8 mouse cellular contexts compared by ENCODE assay signal in the genomic region with DNA sequence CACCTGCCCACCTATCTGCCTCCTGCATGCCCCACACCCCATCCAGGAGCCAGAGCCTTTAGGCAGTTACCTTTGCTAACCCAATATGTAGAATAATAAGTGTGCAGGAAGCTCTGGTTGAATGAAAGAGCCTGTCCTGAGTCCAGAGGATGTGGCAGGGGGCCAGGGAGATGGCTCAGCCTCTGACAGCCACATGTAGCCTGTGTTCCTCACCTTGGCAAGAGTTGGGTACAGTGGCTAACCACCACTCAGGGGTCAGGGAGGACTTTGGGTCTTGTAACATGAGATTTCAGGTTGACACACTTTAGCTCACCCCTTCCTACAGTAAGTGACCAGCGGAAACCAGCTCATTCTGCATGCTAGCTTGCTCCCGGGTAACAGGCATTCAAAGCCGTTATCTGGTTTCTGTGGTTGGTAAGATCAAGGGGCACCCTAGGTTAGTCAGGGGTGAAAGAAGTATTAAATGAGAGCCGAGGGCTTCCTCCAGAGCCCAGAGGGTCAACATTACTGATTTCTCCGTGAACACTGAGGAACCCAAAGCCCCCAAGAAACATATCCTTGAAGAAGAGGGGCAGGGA.
DNase-seq lines count a peak whose midpoint lies in the region; ATAC-seq and TF ChIP-seq lines count a peak whose summit lies in the region.

No protein-coding gene starts in this region.

- no peak for TF ChIP-seq CTCF in stomach, postnatal 0 days (IDR thresholded peaks at IDR 0.05; ENCODE audit: low read depth)

- H3K27me3 ChIP-seq in heart, embryonic 13.5 days (replicated peaks) = no peaks in the 10 kb centered on the region
- H3K27me3 ChIP-seq in midbrain, embryonic 15.5 days (replicated peaks) = no peaks in the 10 kb centered on the region
- no peaks in the 10 kb centered on the region for H3K27me3 ChIP-seq in midbrain, embryonic 13.5 days
- H3K27me3 ChIP-seq in stomach, postnatal 0 days (ENCODE audit: control insufficient read depth, insufficient read depth, low read length) = no peaks in the 10 kb centered on the region

- H3K27ac ChIP-seq in heart, embryonic 13.5 days (replicated peaks) = peak overlapping the region; percentile 74
- H3K27ac ChIP-seq in midbrain, embryonic 15.5 days = 0 out of 2 replicates have a peak overlapping the region, but pooled peaks have one; percentile 23
- no peak overlapping the region for H3K27ac ChIP-seq in midbrain, embryonic 13.5 days
- peak overlapping the region; percentile 72 for H3K27ac ChIP-seq in stomach, postnatal 0 days (replicated peaks)

- H3K4me3 ChIP-seq in heart, embryonic 13.5 days = no peak overlapping the region
- H3K4me3 ChIP-seq in midbrain, embryonic 15.5 days = no peak overlapping the region
- H3K4me3 ChIP-seq in midbrain, embryonic 13.5 days (replicated peaks) = no peak overlapping the region
- no peak overlapping the region for H3K4me3 ChIP-seq in stomach, postnatal 0 days (ENCODE audit: low read depth, low read length)

- ATAC-seq in heart, embryonic 13.5 days (ENCODE audit: extremely low read depth, insufficient number of reproducible peaks, low FRiP score, low TSS enrichment) = no peak
- no peak for ATAC-seq in midbrain, embryonic 15.5 days (replicated peaks)
- no peak for ATAC-seq in midbrain, embryonic 13.5 days
- peak; percentile 21 for ATAC-seq in inflammation-experienced regulatory T-cells, adult 6 months
- ATAC-seq in stomach, postnatal 0 days (ENCODE audit: low FRiP score, low TSS enrichment) = peak; percentile 58

- no peaks in the 10 kb centered on the region for H3K9me3 ChIP-seq in heart, embryonic 13.5 days
- H3K9me3 ChIP-seq in midbrain, embryonic 15.5 days = no peaks in the 10 kb centered on the region
- no peaks in the 10 kb centered on the region for H3K9me3 ChIP-seq in midbrain, embryonic 13.5 days
- H3K9me3 ChIP-seq in stomach, postnatal 0 days (ENCODE audit: control insufficient read depth, low read length) = no peaks in the 10 kb centered on the region

- TF ChIP-seq EP300 in stomach, postnatal 0 days (optimal IDR thresholded peaks at IDR 0.05) = no peak

- peaks cover 43% of the 10 kb centered on the region for H3K4me1 ChIP-seq in heart, embryonic 13.5 days
- 0 out of 2 replicates have a peak, but pooled peaks cover 8% of the 10 kb centered on the region for H3K4me1 ChIP-seq in midbrain, embryonic 15.5 days
- H3K4me1 ChIP-seq in midbrain, embryonic 13.5 days (replicated peaks) = no peaks in the 10 kb centered on the region
- peaks cover 15% of the 10 kb centered on the region for H3K4me1 ChIP-seq in stomach, postnatal 0 days (replicated peaks; ENCODE audit: control insufficient read depth, insufficient read depth)

- 52% methylated on average over 5 of the region's 5 CpGs for WGBS in heart, embryonic 13.5 days
- WGBS in midbrain, embryonic 15.5 days = 65% methylated on average over 5 of the region's 5 CpGs
- WGBS in midbrain, embryonic 13.5 days = 55% methylated on average over 5 of the region's 5 CpGs
- WGBS in stomach, postnatal 0 days = 54% methylated on average over 5 of the region's 5 CpGs

- DNase-seq in heart, postnatal 14 days = no peak
- DNase-seq in stomach, postnatal 0 days (ENCODE audit: low spot score) = no peak
- no peak for DNase-seq in right cerebral cortex, postnatal 10 days (ENCODE audit: low spot score in 2 of 2)
- DNase-seq in thymus, adult 18-20 months = no peak

- H3K9ac ChIP-seq in heart, embryonic 13.5 days = 0 out of 2 replicates have a peak overlapping the region, but pooled peaks have one; percentile 25
- no peak overlapping the region for H3K9ac ChIP-seq in midbrain, embryonic 15.5 days
- H3K9ac ChIP-seq in midbrain, embryonic 13.5 days (replicated peaks) = no peak overlapping the region
- H3K9ac ChIP-seq in stomach, postnatal 0 days (ENCODE audit: low read length) = no peak overlapping the region

- intact Hi-C loops in heart, postnatal 14 days (cut with DNase I) = no loop called here

- H3K4me2 ChIP-seq in heart, embryonic 13.5 days = no peak overlapping the region
- H3K4me2 ChIP-seq in midbrain, embryonic 15.5 days = no peak overlapping the region
- H3K4me2 ChIP-seq in midbrain, embryonic 13.5 days (replicated peaks) = no peak overlapping the region
- no peak overlapping the region for H3K4me2 ChIP-seq in stomach, postnatal 0 days (replicated peaks; ENCODE audit: low read depth)

- 0 out of 2 replicates have a peak, but pooled peaks cover 5% of the 10 kb centered on the region for H3K36me3 ChIP-seq in heart, embryonic 13.5 days
- H3K36me3 ChIP-seq in midbrain, embryonic 15.5 days (replicated peaks) = no peaks in the 10 kb centered on the region
- no peaks in the 10 kb centered on the region for H3K36me3 ChIP-seq in midbrain, embryonic 13.5 days
- H3K36me3 ChIP-seq in stomach, postnatal 0 days (ENCODE audit: control insufficient read depth, insufficient read depth, low read length) = no peaks in the 10 kb centered on the region

Comparison
In these comparisons a context has a peak if more than half of its experiments do, and no peak if none do; other contexts are left out.
1. ATAC-seq: peak in inflammation-experienced regulatory T-cells, adult 6 months (single experiment) and stomach, postnatal 0 days (single experiment); none in heart, embryonic 13.5 days (single experiment), midbrain, embryonic 15.5 days (single experiment) and midbrain, embryonic 13.5 days (single experiment).